Mouse (Mus musculus): ENCODE data around the gene 1700102P08Rik. TPM values are rescaled to one million over a fixed set of nuclear protein-coding genes. Genes with fewer than 3 reads are reported as not detected.
A peak's percentile ranks its signal among the peaks of the same experiment; 100 is the strongest.

1700102P08Rik gene
- 0.52 and 0.99 TPM in 2 replicates for polyA plus RNA-seq (2015; fragmentation: Nextera tagmentation; extraction: Ambion mirVana)

DNA sequence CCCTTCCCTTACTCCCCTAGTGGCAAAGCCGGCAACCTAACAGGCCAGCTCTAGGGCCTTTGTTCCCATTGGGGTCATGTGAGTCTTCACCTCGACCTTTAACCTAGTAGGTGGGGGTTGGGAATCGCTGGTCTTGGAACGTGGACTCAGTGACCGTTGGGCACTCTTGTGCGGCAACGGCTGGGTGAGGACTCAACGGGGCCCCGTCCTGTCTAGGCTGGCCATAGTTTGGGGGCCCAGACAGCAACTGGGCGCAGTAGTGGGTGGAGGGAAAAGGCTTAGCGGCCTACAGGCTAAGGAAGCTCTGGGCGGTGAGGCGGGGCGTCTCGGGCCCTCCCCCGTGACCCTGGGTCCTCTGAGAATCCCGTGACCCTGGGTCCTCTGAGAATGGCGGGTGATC lies at the start of gene 1700102P08Rik:
Gene 1700102P08Rik (plus strand): TSS at position 130 of the 400 bp plus-strand sequence.
- Histone ChIP-seq H3K4me3 (no peak within 1 kb of the TSS), H3K27me3 (no peaks in the 10 kb centered on the region), H3K9ac (no peak within 1 kb of the TSS), H3K4me1 (no peaks in the 10 kb centered on the region), H3K9me3 (no peaks in the 10 kb centered on the region), H3K36me3 (peaks cover 64% of the 10 kb centered on the region), H3K4me2 (replicated peaks) (no peak within 1 kb of the TSS), H3K27ac (no peak within 1 kb of the TSS)
- WGBS = 72% methylated on average over 18 of the region's 18 CpGs
- no peak for ATAC-seq (ENCODE audit: low FRiP score, low read depth)

DNA sequence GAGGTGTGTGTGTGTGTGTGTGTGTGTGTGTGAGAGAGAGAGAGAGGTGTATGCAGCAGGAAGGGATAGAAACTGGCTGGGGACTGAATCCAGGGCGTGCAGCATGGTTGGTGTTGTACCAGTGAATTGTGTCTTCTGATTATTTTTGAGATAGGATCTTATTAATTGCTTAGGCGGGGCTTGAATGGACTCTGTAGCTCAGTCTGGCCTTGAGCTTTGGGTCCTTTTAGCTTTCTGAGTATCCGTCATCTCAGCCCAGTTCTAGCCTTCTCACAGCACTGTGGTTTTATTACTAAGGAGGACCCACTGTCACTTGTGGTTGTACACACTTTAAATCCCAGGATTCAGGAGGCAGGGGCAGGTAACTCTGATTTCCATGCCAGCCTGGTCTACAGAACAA lies 49.3 kb upstream of the 1700102P08Rik start:
- Histone ChIP-seq H3K36me3 (no peaks in the 10 kb centered on the region), H3K4me1 (peaks cover 25% of the 10 kb centered on the region), H3K9ac (no peak overlapping the region), H3K27ac (no peak overlapping the region), H3K9me3 (no peaks in the 10 kb centered on the region), H3K27me3 (no peaks in the 10 kb centered on the region), H3K4me2 (replicated peaks) (no peak overlapping the region), H3K4me3 (no peak overlapping the region)
- 81% methylated on average over 3 of the region's 3 CpGs for WGBS
- ATAC-seq (ENCODE audit: low FRiP score, low read depth) = no peak

DNA sequence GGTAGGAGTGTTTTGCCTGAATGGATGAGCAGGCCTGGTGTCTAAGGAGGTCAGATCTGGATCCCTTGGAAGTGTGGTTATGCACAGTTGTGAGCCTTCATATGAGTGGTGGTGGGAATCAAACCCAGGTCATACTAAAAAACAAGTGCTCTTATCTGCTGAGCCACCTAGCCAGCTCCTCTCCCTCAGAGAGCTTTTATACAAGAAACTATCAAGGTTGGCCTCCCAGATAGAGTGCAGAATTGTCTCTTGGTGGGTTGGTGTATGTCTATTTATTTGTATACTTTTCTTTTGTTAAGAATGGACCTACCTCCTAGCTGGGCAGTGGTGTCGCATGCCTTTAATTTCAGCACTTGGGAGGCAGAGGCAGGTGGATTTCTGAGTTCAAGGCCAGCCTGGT lies 48.8 kb upstream of the 1700102P08Rik start:
- no peaks in the 10 kb centered on the region for H3K27me3 ChIP-seq
- H3K9me3 ChIP-seq = no peaks in the 10 kb centered on the region
- H3K4me2 ChIP-seq (replicated peaks) = no peak overlapping the region
- peaks cover 25% of the 10 kb centered on the region for H3K4me1 ChIP-seq
- no peak overlapping the region for H3K27ac ChIP-seq
- H3K9ac ChIP-seq = no peak overlapping the region
- H3K36me3 ChIP-seq = no peaks in the 10 kb centered on the region
- H3K4me3 ChIP-seq = no peak overlapping the region
- ATAC-seq (ENCODE audit: low FRiP score, low read depth) = no peak
- 96% methylated on average over 1 of the region's 1 CpGs for WGBS

DNA sequence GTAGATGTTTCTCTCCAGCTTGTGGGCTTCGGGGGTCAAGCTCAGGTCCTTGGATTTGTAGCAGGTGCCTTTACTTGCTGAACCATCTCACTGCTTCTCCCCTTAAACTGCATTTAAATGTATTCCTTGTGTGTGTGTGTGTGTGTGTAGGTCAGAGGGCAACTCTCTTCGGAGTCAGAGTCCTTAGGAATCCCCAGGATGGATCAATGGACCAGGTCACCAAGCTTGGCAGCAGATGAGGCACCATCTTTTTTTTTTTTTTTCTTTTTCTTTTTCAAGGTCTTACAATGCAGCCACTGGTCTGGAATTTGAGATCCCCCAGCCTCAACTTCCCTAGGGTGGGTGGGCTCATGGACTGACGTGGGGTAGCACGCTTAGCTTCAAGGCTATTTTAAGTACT lies 48.1 kb upstream of the 1700102P08Rik start:
- Histone ChIP-seq H3K36me3 (no peaks in the 10 kb centered on the region), H3K9ac (no peak overlapping the region), H3K4me2 (replicated peaks) (no peak overlapping the region), H3K9me3 (no peaks in the 10 kb centered on the region), H3K4me3 (no peak overlapping the region), H3K27ac (no peak overlapping the region), H3K4me1 (peaks cover 30% of the 10 kb centered on the region), H3K27me3 (no peaks in the 10 kb centered on the region)
- ATAC-seq (ENCODE audit: low FRiP score, low read depth) = no peak
- WGBS = 83% methylated on average over 4 of the region's 4 CpGs

DNA sequence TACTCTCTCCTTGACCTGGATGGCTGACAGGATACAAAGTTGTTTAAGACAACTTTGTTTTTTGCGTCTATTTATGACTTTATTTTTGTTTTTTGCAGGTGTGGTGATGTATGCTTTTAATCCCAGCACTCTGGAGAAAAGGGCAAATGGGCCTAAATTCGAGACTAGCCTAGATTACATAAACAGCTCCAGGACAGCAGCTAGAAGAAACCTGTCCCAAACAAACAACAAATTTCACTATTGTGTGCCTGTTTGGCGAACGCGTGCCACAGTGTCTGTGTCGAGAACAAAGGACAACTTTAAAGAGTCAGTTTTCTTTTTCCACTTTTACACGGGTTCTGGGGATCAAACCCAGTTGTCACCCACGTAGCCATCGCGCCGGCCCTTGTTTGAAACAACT lies 45.6 kb upstream of the 1700102P08Rik start:
- Histone ChIP-seq H3K9me3 (no peaks in the 10 kb centered on the region), H3K9ac (peak overlapping the region; percentile 83), H3K4me3 (peak overlapping the region; percentile 71), H3K27ac (peak overlapping the region; percentile 97), H3K36me3 (peaks cover 21% of the 10 kb centered on the region), H3K4me1 (peaks cover 11% of the 10 kb centered on the region), H3K27me3 (no peaks in the 10 kb centered on the region), H3K4me2 (replicated peaks) (peak overlapping the region; percentile 84)
- no peak for ATAC-seq (ENCODE audit: low FRiP score, low read depth)
- WGBS = 5% methylated on average over 11 of the region's 11 CpGs

DNA sequence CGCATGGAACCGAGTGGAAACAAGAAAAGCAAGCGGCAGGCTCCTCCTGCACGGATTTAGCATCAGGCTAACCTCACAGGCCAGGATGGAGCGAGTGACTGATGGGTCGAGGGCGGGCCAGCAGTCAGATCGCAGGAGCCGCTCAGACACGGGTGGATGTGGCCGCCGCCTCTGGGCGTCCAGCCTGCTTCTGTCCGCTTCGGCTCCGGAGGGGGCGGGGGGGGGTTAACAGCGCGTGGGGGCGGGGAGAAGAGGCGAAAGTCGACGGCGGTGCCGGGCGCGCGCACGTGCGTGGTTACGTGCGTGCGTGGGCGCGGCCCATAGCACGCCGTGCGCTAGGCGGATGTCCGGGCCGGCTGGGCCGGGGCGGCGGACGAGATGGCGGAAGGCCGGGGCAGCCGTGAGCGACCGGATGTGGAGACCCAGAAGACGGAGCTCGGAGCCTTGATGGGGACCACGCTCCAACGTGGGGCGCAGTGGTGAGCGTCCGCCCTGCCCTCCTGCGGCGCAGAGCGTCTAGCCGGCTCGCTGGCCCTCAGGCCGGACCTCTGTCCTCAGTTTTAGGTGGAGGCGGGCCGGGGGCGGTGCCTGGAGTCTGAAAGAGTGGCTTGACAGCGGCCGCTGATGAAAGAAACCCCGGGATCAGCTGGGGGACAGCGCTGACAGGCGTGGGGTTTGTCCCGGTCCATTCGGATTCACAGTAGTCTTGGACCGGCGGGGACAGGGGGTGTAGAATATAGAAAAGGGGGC lies 44.9 kb upstream of the 1700102P08Rik start, which contains the start of gene Usp4:
Gene Usp4 (plus strand): TSS at position 314 of the 750 bp plus-strand sequence.
- peak within 1 kb of the TSS; percentile 97 for H3K27ac ChIP-seq
- H3K27me3 ChIP-seq = no peaks in the 10 kb centered on the region
- peak within 1 kb of the TSS; percentile 71 for H3K4me3 ChIP-seq
- ATAC-seq (ENCODE audit: low FRiP score, low read depth) = peak; percentile 96
- no peaks in the 10 kb centered on the region for H3K9me3 ChIP-seq
- H3K4me1 ChIP-seq = peaks cover 11% of the 10 kb centered on the region
- peaks cover 28% of the 10 kb centered on the region for H3K36me3 ChIP-seq
- peak within 1 kb of the TSS; percentile 83 for H3K9ac ChIP-seq
- peak within 1 kb of the TSS; percentile 84 for H3K4me2 ChIP-seq (replicated peaks)
- WGBS = under 1% methylated on average over 61 of the region's 75 CpGs

DNA sequence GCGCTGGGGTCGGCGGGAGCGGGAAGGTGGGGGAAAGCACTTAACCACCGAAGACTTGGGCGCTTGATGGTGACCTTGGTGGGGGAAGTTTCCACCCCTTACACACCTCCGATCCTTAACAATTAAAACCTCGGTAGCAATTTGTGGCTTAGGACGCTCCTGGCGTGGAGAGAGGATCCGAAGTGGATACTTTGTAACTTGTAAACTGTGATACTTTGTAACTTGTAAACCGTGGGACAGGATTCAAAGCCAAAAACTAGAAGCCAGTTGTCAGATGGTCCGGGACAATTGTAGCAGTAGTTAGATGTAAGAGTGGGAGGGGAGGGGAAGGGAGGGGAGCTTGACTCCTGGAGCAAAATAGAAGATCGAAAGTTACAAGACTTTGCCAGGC lies 44.3 kb upstream of the 1700102P08Rik start:
- Histone ChIP-seq H3K27me3 (no peaks in the 10 kb centered on the region), H3K9ac (peak overlapping the region; percentile 83), H3K4me1 (peaks cover 11% of the 10 kb centered on the region), H3K4me2 (replicated peaks) (peak overlapping the region; percentile 84), H3K4me3 (peak overlapping the region; percentile 71), H3K9me3 (no peaks in the 10 kb centered on the region), H3K27ac (peak overlapping the region; percentile 97; the same call in 1 of the 2 replicates), H3K36me3 (peaks cover 34% of the 10 kb centered on the region)
- ATAC-seq (ENCODE audit: low FRiP score, low read depth) = no peak
- WGBS = 5% methylated on average over 14 of the region's 14 CpGs

DNA sequence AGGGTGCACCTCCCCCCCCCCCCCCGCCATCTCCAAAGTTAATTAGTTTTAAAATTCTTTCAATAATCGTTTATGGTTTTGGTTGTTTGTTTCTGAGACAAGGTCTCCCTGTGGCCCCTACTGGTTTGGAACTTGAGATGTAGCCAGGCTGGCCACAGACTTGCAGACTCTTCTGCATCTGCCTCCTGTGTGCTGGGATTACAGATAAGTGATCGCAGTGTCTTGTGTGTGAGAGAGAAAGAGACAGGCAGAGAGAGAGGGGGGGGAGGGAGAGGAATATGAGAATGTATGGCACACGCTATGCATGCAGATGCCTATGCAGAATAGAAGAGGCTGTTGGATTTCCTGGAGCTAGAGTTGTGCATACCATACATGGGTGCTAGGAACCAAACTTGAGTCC lies 42.9 kb upstream of the 1700102P08Rik start:
- Histone ChIP-seq H3K4me1 (peaks cover 11% of the 10 kb centered on the region), H3K9ac (no peak overlapping the region), H3K36me3 (peaks cover 48% of the 10 kb centered on the region), H3K4me2 (replicated peaks) (no peak overlapping the region), H3K4me3 (no peak overlapping the region), H3K9me3 (no peaks in the 10 kb centered on the region), H3K27ac (no peak overlapping the region), H3K27me3 (no peaks in the 10 kb centered on the region)
- no peak for ATAC-seq (ENCODE audit: low FRiP score, low read depth)
- 87% methylated on average over 4 of the region's 4 CpGs for WGBS

DNA sequence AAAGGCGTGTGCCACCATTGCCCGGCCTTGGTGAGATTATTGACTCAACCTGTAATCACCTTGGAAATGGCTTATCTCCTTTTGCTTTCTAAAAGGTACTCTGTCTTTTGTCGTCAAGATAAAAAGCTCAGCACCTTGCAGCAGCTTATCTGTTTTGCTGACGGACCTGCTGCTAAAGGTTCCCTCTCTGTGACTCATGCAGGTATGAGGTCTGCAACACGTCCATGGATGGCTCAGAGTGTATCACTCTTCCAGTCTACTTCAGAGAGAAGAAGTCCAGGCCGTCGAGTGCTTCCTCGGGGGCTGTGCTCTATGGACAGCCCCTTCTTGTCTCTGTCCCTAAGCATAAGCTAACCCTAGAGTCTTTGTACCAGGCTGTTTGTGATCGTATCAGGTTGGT lies 14.4 kb upstream of the 1700102P08Rik start:
- Histone ChIP-seq H3K9ac (no peak overlapping the region), H3K27ac (no peak overlapping the region), H3K4me2 (replicated peaks) (no peak overlapping the region), H3K9me3 (no peaks in the 10 kb centered on the region), H3K27me3 (no peaks in the 10 kb centered on the region), H3K4me3 (no peak overlapping the region), H3K4me1 (no peaks in the 10 kb centered on the region), H3K36me3 (peaks cover 95% of the 10 kb centered on the region)
- ATAC-seq (ENCODE audit: low FRiP score, low read depth) = no peak
- WGBS = 93% methylated on average over 9 of the region's 9 CpGs

DNA sequence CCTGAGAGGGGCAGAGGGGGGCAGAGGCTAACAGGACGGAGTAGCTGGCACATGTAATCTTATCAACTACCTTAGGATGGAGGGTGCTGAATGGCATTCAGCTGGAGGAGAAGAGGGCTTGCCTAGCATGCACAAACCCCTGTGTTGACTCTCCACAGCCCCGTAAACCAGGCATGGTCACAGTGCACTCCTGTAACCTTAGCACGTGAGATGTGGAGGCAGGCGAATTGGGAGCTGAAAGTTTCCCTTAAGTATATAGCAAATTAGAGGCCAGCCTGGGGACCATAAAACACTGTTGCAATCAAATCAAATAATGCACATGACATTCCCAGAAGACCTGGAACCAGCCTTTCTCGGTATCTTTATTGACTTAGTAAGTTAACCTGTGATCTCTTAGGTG lies 13.9 kb upstream of the 1700102P08Rik start:
- H3K4me3 ChIP-seq = no peak overlapping the region
- no peaks in the 10 kb centered on the region for H3K4me1 ChIP-seq
- no peak overlapping the region for H3K9ac ChIP-seq
- no peaks in the 10 kb centered on the region for H3K9me3 ChIP-seq
- WGBS = 83% methylated on average over 5 of the region's 5 CpGs
- no peak overlapping the region for H3K27ac ChIP-seq
- no peak for ATAC-seq (ENCODE audit: low FRiP score, low read depth)
- H3K36me3 ChIP-seq = peaks cover 95% of the 10 kb centered on the region
- H3K27me3 ChIP-seq = no peaks in the 10 kb centered on the region
- no peak overlapping the region for H3K4me2 ChIP-seq (replicated peaks)

DNA sequence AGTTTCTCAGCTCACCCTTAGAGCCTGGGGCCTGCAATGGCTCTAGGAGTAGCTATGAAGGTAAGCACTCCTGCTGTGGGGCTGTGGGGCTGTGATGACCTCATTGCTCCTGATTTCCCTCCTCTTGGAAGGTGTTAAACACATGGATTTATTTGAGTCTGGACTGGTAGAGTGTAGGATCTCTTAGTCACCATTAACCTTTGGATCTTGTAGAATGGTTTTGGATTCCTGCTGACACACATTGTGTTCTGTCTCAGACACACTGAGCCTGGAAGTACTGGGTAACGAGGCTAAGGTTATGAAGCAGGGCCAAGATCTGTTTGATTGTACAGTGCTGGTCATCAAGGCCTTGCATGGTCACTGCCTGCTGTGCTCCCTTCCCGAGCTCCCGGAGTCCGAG lies 13.3 kb upstream of the 1700102P08Rik start:
- H3K9ac ChIP-seq = no peak overlapping the region
- H3K4me1 ChIP-seq = no peaks in the 10 kb centered on the region
- H3K9me3 ChIP-seq = no peaks in the 10 kb centered on the region
- no peaks in the 10 kb centered on the region for H3K27me3 ChIP-seq
- no peak for ATAC-seq (ENCODE audit: low FRiP score, low read depth)
- WGBS = 88% methylated on average over 4 of the region's 4 CpGs
- H3K36me3 ChIP-seq = peaks cover 95% of the 10 kb centered on the region
- H3K4me2 ChIP-seq (replicated peaks) = no peak overlapping the region
- no peak overlapping the region for H3K27ac ChIP-seq
- no peak overlapping the region for H3K4me3 ChIP-seq

DNA sequence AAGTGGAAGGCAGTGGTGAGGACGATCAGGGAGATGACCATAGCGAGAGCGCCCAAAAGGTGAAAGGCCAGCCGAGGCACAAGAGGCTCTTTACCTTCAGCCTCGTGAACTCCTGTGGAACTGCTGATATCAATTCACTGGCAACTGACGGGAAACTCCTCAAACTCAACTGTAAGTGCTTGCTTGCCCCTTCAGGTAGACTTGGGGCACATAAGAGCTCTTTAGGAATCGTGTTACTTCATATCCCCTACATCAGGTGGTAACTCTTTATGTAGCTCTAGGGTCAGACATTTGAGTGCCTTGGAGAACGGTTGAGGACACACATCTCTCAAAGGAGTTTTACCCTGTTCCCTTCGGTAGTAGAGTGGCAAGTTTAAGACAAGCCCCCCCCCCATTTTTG lies 11.2 kb upstream of the 1700102P08Rik start:
- no peaks in the 10 kb centered on the region for H3K9me3 ChIP-seq
- 97% methylated on average over 9 of the region's 9 CpGs for WGBS
- H3K27me3 ChIP-seq = no peaks in the 10 kb centered on the region
- H3K9ac ChIP-seq = no peak overlapping the region
- H3K36me3 ChIP-seq = peaks cover 95% of the 10 kb centered on the region
- no peak overlapping the region for H3K4me3 ChIP-seq
- no peak for ATAC-seq (ENCODE audit: low FRiP score, low read depth)
- H3K4me2 ChIP-seq (replicated peaks) = no peak overlapping the region
- H3K27ac ChIP-seq = no peak overlapping the region
- no peaks in the 10 kb centered on the region for H3K4me1 ChIP-seq

DNA sequence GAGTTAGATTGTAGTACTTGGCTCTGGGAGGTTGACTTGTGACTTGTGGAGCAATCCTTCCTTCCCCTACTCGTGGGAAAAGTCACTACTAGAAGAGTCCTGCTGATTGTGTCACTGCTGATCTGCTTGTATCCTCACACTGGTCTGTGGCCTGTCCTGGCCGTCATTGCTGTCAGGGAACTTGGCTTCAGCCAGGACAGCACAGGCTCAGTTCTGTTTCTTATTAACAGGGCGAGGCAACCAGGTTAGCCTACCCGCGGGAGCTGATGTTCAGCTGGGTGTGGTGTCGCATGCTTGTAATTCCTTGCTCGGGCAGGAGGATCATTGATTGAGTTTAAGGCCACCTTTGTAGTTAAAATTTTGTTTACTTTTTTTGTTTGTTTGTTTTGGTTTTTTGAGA lies 7.6 kb upstream of the 1700102P08Rik start:
- no peaks in the 10 kb centered on the region for H3K27me3 ChIP-seq
- H3K4me2 ChIP-seq (replicated peaks) = no peak overlapping the region
- H3K27ac ChIP-seq = no peak overlapping the region
- H3K9ac ChIP-seq = no peak overlapping the region
- H3K4me3 ChIP-seq = no peak overlapping the region
- H3K9me3 ChIP-seq = no peaks in the 10 kb centered on the region
- no peaks in the 10 kb centered on the region for H3K4me1 ChIP-seq
- H3K36me3 ChIP-seq = peaks cover 94% of the 10 kb centered on the region
- 63% methylated on average over 7 of the region's 7 CpGs for WGBS
- no peak for ATAC-seq (ENCODE audit: low FRiP score, low read depth)

Data from limb, embryonic 13.5 days (tissue).